Mouse (Mus musculus) kidney, adult 18-20 months (tissue): ENCODE results near the gene Gm44503.

Experiments used
- DNase-seq: peaks from one replicate; pipeline ENCODE4 v3.0.0; 2021

Gm44503 gene

DNA sequence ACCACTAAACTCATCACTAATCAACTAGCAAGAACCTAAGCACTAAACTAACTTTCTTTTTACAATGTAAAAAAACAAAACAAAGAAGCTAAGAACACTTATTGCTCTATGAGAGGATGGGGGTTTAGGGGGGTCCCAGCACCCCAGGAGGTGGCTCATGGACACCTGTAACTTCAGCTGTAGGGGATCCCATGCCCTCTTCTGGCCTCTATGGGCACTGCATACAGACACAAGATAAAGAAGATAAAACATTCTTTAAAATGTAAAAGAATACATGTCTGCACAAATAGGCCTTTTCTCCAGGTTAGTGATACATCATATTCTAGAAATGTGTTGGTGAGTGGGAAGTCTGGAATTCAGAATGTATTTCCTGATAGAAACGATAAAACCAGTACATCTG, 74.8 kb downstream of the Gm44503 start:
- DNase-seq, result no peak

GRCm38 (mm10) chr9:73039222-73039945, 80.7 kb downstream of the Gm44503 start:
- peak; percentile 95 for DNase-seq

GRCm38 (mm10) chr9:73040080-73040479, 81.4 kb downstream of the Gm44503 start, which contains the start of gene Pigb:
Pigb (minus strand) TSS chr9:73040378.
- DNase-seq, result peak; percentile 7

- DNase-seq, result peak; percentile 88
These were observed 85.8 kb downstream of the Gm44503 start, which contains the start of gene Rab27a for GRCm38 (mm10) chr9:73044146-73045079. Rab27a (plus strand) TSS chr9:73044854.

DNA sequence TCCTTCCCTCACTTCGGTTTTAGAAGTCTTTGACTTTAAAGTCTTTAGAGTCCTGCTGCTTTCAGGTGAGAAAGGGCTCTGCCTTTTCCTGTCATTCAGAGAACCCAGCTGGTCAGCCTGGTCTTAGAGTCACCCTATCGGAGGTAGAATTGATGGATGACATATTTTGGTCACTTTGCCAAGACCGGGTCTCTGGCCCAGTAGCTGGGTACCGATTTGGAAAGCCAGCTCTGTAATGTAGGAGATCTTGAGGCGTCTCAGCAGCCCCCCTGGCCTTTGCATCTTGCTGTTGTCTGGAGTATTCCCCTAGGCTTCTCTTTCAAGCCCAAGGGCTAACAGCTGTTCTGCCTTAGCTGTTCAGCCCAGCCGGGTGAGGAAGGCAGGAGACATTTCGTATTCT, 86.6 kb downstream of the Gm44503 start:
- DNase-seq, result peak; percentile 16

- no peak for DNase-seq
These were observed 87.1 kb downstream of the Gm44503 start for GRCm38 (mm10) chr9:73045711-73046110.

- DNase-seq, result no peak
These were observed 89.3 kb downstream of the Gm44503 start for GRCm38 (mm10) chr9:73047906-73048305.

- DNase-seq, result no peak
These were observed 90.3 kb downstream of the Gm44503 start for GRCm38 (mm10) chr9:73048927-73049326.

DNA sequence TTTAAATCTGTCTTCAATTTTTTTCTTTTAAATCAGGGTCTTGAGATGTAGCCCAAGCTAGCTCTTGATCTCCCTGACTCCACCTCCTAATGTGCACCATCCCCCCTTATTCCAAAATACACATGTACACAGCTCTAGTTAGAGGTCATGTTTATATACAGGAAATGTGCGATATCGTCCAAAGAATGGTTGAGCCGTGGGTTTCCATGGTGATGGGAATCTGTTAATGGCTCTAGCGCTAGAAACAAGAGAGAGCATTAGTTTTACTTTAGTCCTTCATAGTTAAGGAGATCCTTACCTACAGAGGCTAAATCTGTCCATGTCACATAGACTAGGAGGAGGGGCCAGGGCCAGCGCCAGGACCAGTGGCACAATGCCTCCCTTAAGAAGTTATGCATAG, 91.2 kb downstream of the Gm44503 start:
- no peak for DNase-seq

DNA sequence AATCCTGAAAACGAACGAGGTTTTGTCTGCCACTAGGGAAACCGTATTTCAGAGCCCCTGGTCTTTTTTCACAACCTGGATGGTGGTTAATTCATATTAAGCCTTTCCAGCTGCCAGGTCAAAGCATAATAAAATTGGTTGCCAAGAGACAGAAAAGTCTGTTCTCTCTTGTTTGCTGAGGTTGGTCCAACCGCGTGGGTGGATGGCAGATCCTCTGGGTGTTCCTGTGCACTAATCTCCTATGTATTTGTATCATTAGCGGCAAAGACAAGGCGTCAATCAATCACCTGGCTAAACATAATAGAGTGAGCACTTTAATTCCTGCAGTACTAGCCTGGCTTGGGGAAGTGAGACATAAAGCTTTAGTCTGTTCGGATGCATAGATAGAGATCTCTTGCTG, 92.0 kb downstream of the Gm44503 start:
- DNase-seq, result no peak

DNA sequence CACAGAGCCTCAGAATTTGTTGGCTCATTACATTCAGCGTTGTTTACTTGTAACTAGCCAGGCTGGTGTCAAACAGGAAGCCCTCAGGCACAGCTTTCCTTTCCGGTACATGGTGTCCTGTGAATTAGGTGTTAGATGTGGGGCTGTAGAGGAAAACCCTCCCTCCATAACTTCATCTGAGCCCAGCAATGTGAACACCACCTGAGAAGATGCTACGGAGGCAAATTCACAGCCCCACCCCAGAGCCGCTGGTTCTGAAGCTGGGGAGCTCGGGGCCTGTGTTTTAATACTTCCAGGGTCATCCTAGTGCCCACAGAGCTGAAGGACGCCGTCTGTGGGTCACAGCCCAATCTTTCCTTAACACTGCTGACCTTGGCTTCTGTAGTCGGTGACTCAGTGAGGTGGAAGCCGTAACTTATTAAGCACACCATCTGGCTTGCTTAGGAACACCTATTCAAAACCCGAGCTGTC, 96.8 kb downstream of the Gm44503 start:
- peak; percentile 72 for DNase-seq

DNA sequence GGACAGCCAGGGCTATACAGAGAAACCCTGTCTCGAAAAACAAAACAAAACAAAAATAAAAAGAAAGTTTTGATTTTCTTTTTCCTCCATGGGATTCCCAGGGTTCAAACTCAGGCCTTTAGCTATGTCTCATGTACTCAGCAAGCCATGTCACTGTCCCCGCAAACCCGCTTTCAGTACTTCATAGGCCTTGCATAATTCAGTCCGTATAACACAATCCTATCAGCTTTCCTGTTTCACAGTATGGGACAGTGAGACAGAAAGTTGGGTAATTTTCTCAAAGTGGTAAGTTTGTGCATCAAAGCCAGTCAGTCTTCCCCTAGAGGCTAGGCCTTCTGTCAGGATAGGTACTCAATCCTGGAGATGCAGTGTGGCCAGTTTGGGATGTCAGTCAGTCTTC, 100.6 kb downstream of the Gm44503 start:
- no peak for DNase-seq

GRCm38 (mm10) chr9:73063621-73064290, 105.1 kb downstream of the Gm44503 start:
- DNase-seq, result peak; percentile 46
